Mouse (Mus musculus): ENCODE measurements at regions not wholly inside any gene's neighbourhood (a gene's known extent, or its start where the extent isn't known, plus 50 kb on each side); places are given as distances from the start of the nearest gene placed in this dataset.

GRCm38 (mm10) chr6:67129626-67130025, 92.4 kb upstream of the Gadd45a start:
- no peak overlapping the region for H3K4me2 ChIP-seq (ENCODE audit: low read depth, severe bottlenecking)
- H3K4me3 ChIP-seq (ENCODE audit: low read depth, low read length): no peak overlapping the region
- peaks cover 3% of the 10 kb centered on the region; the same call in 1 of the 2 replicates for H3K9me3 ChIP-seq (ENCODE audit: control insufficient read depth, low read length)
- ATAC-seq (ENCODE audit: insufficient number of reproducible peaks, low FRiP score, low TSS enrichment, low read depth): no peak
- DNase-seq (ENCODE audit: low spot score): no peak
- no peak overlapping the region for H3K27ac ChIP-seq (replicated peaks; ENCODE audit: low read depth, low read length)
- H3K27me3 ChIP-seq (ENCODE audit: control insufficient read depth, insufficient read depth, low read length): no peaks in the 10 kb centered on the region
- H3K4me1 ChIP-seq (ENCODE audit: control insufficient read depth, insufficient read depth, low read length): no peaks in the 10 kb centered on the region
- no peaks in the 10 kb centered on the region for H3K36me3 ChIP-seq (ENCODE audit: control insufficient read depth, insufficient read depth, low read length)
- WGBS: 89% methylated on average over 10 of the region's 10 CpGs
- H3K9ac ChIP-seq (ENCODE audit: low read length): no peak overlapping the region

- H3K4me3 ChIP-seq (ENCODE audit: low read depth, low read length): no peak overlapping the region
- no peaks in the 10 kb centered on the region for H3K27me3 ChIP-seq (ENCODE audit: control insufficient read depth, insufficient read depth, low read length)
- H3K36me3 ChIP-seq (ENCODE audit: control insufficient read depth, insufficient read depth, low read length): no peaks in the 10 kb centered on the region
- peaks cover 3% of the 10 kb centered on the region; the same call in 1 of the 2 replicates for H3K9me3 ChIP-seq (ENCODE audit: control insufficient read depth, low read length)
- no peak overlapping the region for H3K4me2 ChIP-seq (ENCODE audit: low read depth, severe bottlenecking)
- no peak for ATAC-seq (ENCODE audit: insufficient number of reproducible peaks, low FRiP score, low TSS enrichment, low read depth)
- DNase-seq (ENCODE audit: low spot score): no peak
- WGBS: 39% methylated on average over 16 of the region's 16 CpGs
- H3K27ac ChIP-seq (replicated peaks; ENCODE audit: low read depth, low read length): no peak overlapping the region
- no peaks in the 10 kb centered on the region for H3K4me1 ChIP-seq (ENCODE audit: control insufficient read depth, insufficient read depth, low read length)
- H3K9ac ChIP-seq (ENCODE audit: low read length): no peak overlapping the region
Measured at GRCm38 (mm10) chr6:67128503-67129463, 91.5 kb upstream of the Gadd45a start.

DNA sequence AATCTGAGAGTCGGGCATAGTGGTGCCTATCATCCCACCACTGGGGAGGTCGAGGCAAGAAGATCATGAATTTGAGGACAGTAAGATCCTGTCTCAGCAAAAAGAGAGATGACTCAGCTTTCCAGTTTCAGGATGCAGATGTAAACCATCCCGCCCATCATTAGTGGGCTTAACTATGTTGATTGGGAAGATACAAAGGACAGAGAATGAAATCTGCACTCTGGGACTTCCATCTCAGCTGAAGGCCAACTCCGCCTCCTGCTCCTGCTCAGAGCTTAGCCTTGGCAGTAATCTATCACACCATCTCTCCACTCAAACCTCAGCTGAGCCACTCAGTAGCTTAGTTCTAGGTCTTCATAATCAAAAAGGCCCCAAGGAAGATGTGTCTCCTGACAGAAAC, 90.5 kb upstream of the Gadd45a start:
- no peak overlapping the region for H3K27ac ChIP-seq (replicated peaks; ENCODE audit: low read depth, low read length)
- no peaks in the 10 kb centered on the region for H3K27me3 ChIP-seq (ENCODE audit: control insufficient read depth, insufficient read depth, low read length)
- no peaks in the 10 kb centered on the region for H3K4me1 ChIP-seq (ENCODE audit: control insufficient read depth, insufficient read depth, low read length)
- H3K36me3 ChIP-seq (ENCODE audit: control insufficient read depth, insufficient read depth, low read length): no peaks in the 10 kb centered on the region
- DNase-seq (ENCODE audit: low spot score) (no peak), ATAC-seq (ENCODE audit: insufficient number of reproducible peaks, low FRiP score, low TSS enrichment, low read depth) (no peak)
- no peak overlapping the region for H3K4me2 ChIP-seq (ENCODE audit: low read depth, severe bottlenecking)
- WGBS: 93% methylated on average over 4 of the region's 4 CpGs
- H3K9ac ChIP-seq (ENCODE audit: low read length): no peak overlapping the region
- H3K9me3 ChIP-seq (ENCODE audit: control insufficient read depth, low read length): peaks cover 3% of the 10 kb centered on the region; the same call in 1 of the 2 replicates
- H3K4me3 ChIP-seq (ENCODE audit: low read depth, low read length): no peak overlapping the region

GRCm38 (mm10) chr6:67125715-67126312, 88.6 kb upstream of the Gadd45a start:
- 86% methylated on average over 7 of the region's 7 CpGs for WGBS
- H3K4me2 ChIP-seq (ENCODE audit: low read depth, severe bottlenecking): no peak overlapping the region
- no peak for ATAC-seq (ENCODE audit: insufficient number of reproducible peaks, low FRiP score, low TSS enrichment, low read depth)

DNA sequence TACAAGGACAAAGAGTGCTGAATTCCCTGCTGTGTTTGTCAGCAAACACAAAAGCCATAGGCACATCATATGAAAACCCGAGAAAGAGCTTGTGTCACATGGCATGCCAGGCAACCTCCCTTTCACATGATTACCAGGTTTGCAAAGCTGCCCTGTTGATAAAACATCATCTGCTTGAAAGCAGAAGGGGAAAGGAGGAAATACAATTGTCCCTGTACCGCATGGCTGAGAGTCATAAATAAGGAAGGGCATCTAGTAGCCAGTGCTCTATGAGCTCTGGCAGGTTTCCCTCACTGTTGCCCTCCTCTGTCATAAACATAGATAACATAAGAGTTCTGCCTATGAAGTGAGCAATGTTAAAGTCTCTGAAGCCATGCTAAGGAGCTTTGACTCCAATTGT, 86.8 kb upstream of the Gadd45a start:
- DNase-seq (ENCODE audit: low spot score): no peak

More at GRCm38 (mm10) chr6:67125715-67126312, 88.6 kb upstream of the Gadd45a start:
- no peak overlapping the region for H3K4me3 ChIP-seq (ENCODE audit: low read depth, low read length)
- DNase-seq (ENCODE audit: low spot score): no peak
- H3K27me3 ChIP-seq (ENCODE audit: control insufficient read depth, insufficient read depth, low read length): no peaks in the 10 kb centered on the region
- no peaks in the 10 kb centered on the region for H3K4me1 ChIP-seq (ENCODE audit: control insufficient read depth, insufficient read depth, low read length)
- H3K9me3 ChIP-seq (ENCODE audit: control insufficient read depth, low read length): no peaks in the 10 kb centered on the region
- no peaks in the 10 kb centered on the region for H3K36me3 ChIP-seq (ENCODE audit: control insufficient read depth, insufficient read depth, low read length)
- no peak overlapping the region for H3K9ac ChIP-seq (ENCODE audit: low read length)
- no peak overlapping the region for H3K27ac ChIP-seq (replicated peaks; ENCODE audit: low read depth, low read length)

DNA sequence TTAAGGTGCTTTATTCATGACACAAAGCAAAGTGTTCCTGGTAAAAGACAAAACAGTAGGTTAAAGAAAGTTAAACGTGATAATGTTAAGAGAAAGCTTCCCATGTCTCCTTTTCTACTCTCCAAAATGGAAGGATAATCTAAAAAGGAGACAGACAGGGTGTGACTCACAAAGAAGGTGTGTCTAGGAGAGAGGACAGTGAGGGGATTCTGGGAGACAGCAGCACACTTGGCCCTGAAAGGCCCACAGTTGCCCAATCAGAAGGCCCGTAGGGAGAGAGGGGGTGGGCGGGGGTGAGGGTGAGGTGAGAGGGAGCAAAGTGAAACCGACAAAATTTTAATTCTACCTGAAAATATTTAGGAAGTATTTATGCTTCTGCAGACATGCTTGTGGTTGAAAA, 85.8 kb upstream of the Gadd45a start:
- 69% methylated on average over 4 of the region's 4 CpGs for WGBS
- Histone ChIP-seq H3K4me3 (ENCODE audit: low read depth, low read length) (no peak overlapping the region), H3K4me1 (ENCODE audit: control insufficient read depth, insufficient read depth, low read length) (no peaks in the 10 kb centered on the region), H3K9ac (ENCODE audit: low read length) (no peak overlapping the region), H3K27me3 (ENCODE audit: control insufficient read depth, insufficient read depth, low read length) (no peaks in the 10 kb centered on the region), H3K9me3 (ENCODE audit: control insufficient read depth, low read length) (no peaks in the 10 kb centered on the region), H3K4me2 (ENCODE audit: low read depth, severe bottlenecking) (no peak overlapping the region), H3K27ac (replicated peaks; ENCODE audit: low read depth, low read length) (no peak overlapping the region), H3K36me3 (ENCODE audit: control insufficient read depth, insufficient read depth, low read length) (no peaks in the 10 kb centered on the region)
- no peak for DNase-seq (ENCODE audit: low spot score)
- no peak for ATAC-seq (ENCODE audit: insufficient number of reproducible peaks, low FRiP score, low TSS enrichment, low read depth)

More for the DNA sequence above, 86.8 kb upstream of the Gadd45a start:
- Histone ChIP-seq H3K4me3 (ENCODE audit: low read depth, low read length) (no peak overlapping the region), H3K36me3 (ENCODE audit: control insufficient read depth, insufficient read depth, low read length) (no peaks in the 10 kb centered on the region), H3K9me3 (ENCODE audit: control insufficient read depth, low read length) (no peaks in the 10 kb centered on the region), H3K4me1 (ENCODE audit: control insufficient read depth, insufficient read depth, low read length) (no peaks in the 10 kb centered on the region), H3K27ac (replicated peaks; ENCODE audit: low read depth, low read length) (no peak overlapping the region), H3K27me3 (ENCODE audit: control insufficient read depth, insufficient read depth, low read length) (no peaks in the 10 kb centered on the region), H3K4me2 (ENCODE audit: low read depth, severe bottlenecking) (no peak overlapping the region), H3K9ac (ENCODE audit: low read length) (no peak overlapping the region)
- ATAC-seq (ENCODE audit: insufficient number of reproducible peaks, low FRiP score, low TSS enrichment, low read depth): no peak
- 85% methylated on average over 2 of the region's 2 CpGs for WGBS

DNA sequence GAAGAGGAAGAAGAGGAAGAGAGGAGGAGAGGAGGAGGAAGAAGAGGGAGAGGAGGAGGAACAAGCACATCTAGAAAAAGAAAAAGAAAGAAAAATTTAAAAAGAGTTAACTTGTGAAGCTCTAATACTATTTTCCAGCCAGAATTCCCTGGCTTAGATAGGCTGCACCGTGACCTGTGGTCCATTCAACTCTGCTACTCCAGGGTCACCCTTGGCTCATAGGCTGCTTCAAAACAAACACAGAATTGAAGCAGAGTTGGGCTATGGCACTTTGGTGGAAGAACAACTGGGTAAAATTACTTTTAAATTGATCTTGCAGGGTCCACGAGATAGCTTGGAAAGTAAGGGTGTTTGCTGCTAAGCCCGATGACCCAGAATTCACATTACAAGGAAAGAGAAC, 79.0 kb upstream of the Gadd45a start:
- DNase-seq (ENCODE audit: low spot score): no peak
- Histone ChIP-seq H3K27ac (replicated peaks; ENCODE audit: low read depth, low read length) (no peak overlapping the region), H3K9ac (ENCODE audit: low read length) (no peak overlapping the region), H3K9me3 (ENCODE audit: control insufficient read depth, low read length) (no peaks in the 10 kb centered on the region), H3K27me3 (ENCODE audit: control insufficient read depth, insufficient read depth, low read length) (no peaks in the 10 kb centered on the region), H3K36me3 (ENCODE audit: control insufficient read depth, insufficient read depth, low read length) (no peaks in the 10 kb centered on the region), H3K4me2 (ENCODE audit: low read depth, severe bottlenecking) (no peak overlapping the region), H3K4me3 (ENCODE audit: low read depth, low read length) (no peak overlapping the region), H3K4me1 (ENCODE audit: control insufficient read depth, insufficient read depth, low read length) (peaks cover 4% of the 10 kb centered on the region; the same call in 1 of the 2 replicates)
- 81% methylated on average over 3 of the region's 3 CpGs for WGBS
- ATAC-seq (ENCODE audit: insufficient number of reproducible peaks, low FRiP score, low TSS enrichment, low read depth): no peak

DNA sequence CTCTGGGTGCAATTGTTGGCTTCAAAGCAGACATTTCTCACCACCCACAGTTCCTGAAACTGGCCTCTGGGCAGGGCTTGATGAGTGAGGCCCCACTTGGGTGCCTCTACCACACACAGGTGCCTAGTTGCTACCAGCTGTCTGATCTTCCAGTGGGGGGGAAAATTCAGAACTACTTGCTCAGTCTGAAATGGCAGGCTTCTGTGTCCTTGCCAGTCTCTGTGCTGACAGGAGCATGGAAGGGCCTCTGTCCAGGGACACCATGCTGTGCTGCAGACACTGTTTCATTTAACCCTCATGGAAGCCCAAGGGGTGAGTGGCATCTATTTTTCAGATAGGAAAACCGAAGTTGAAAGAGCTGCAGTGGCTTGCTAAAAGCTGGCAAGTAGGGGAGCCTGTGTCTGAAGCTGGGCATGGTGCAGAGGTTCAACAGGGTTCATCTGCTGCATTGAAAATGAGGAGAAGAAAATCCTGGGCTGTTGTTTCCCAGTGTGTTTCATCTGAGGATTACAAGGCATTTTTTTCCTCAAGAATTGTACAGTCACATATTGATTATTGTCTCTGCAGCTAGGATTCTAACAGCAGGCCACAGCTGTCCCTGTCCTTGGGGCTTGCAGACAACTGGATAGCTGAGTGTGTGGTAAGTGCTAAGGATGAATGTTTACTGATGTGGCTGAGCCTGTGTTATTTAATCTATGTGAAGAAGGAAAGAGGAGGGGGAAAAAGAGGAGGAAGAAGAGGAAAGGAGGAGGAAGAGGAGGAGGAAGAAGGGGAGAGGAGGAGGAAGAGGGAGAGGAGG, 78.4 kb upstream of the Gadd45a start:
- no peak overlapping the region for H3K4me2 ChIP-seq (ENCODE audit: low read depth, severe bottlenecking)
- H3K9me3 ChIP-seq (ENCODE audit: control insufficient read depth, low read length): no peaks in the 10 kb centered on the region
- peaks cover 4% of the 10 kb centered on the region; the same call in 1 of the 2 replicates for H3K4me1 ChIP-seq (ENCODE audit: control insufficient read depth, insufficient read depth, low read length)
- no peak overlapping the region for H3K27ac ChIP-seq (replicated peaks; ENCODE audit: low read depth, low read length)
- H3K36me3 ChIP-seq (ENCODE audit: control insufficient read depth, insufficient read depth, low read length): no peaks in the 10 kb centered on the region
- no peak overlapping the region for H3K9ac ChIP-seq (ENCODE audit: low read length)
- DNase-seq (ENCODE audit: low spot score) (no peak), ATAC-seq (ENCODE audit: insufficient number of reproducible peaks, low FRiP score, low TSS enrichment, low read depth) (no peak)
- 63% methylated on average over 1 of the region's 1 CpGs for WGBS
- no peak overlapping the region for H3K4me3 ChIP-seq (ENCODE audit: low read depth, low read length)
- no peaks in the 10 kb centered on the region for H3K27me3 ChIP-seq (ENCODE audit: control insufficient read depth, insufficient read depth, low read length)

Data from limb, embryonic 11.5 days (tissue).